Mouse (Mus musculus) neural tube, embryonic 15.5 days (tissue): ENCODE results near the gene Zfp105. TPM values are rescaled to one million over a fixed set of nuclear protein-coding genes. Genes with fewer than 3 reads are reported as not detected.
A peak's percentile ranks its signal among the peaks of the same experiment; 100 is the strongest.

Experiments used
- ATAC-seq: fragments of 200-750 bp; cut with Nextera tagmentation; 2 replicates; pipeline ENCODE4 v1.8.0; 2017; ENCODE audit warnings: mild to moderate bottlenecking, moderate TSS enrichment, moderate library complexity; ENCODE audit not compliant: low FRiP score
- H3K27ac ChIP-seq: fragments of 300-500 bp; sonication (generic); replicated peaks from 2 replicates; pipeline ENCODE4 v1.5.1; 2015; ENCODE audit warnings: mild to moderate bottlenecking, inconsistent platforms
- H3K27me3 ChIP-seq: fragments of 300-500 bp; sonication (generic); replicated peaks from 2 replicates; pipeline ENCODE4 v1.6.1; 2015; ENCODE audit warnings: inconsistent platforms
- H3K36me3 ChIP-seq: fragments of 300-500 bp; sonication (generic); 2 replicates; pipeline ENCODE4 v1.6.1; 2015; ENCODE audit warnings: inconsistent platforms
- H3K4me1 ChIP-seq: fragments of 300-500 bp; sonication (generic); 2 replicates; pipeline ENCODE4 v1.6.1; 2015; ENCODE audit warnings: inconsistent platforms
- H3K4me2 ChIP-seq: fragments of 300-500 bp; sonication (generic); 2 replicates; pipeline ENCODE4 v1.6.1; 2015; ENCODE audit warnings: inconsistent platforms, mild to moderate bottlenecking, moderate library complexity
- H3K4me3 ChIP-seq: fragments of 300-500 bp; sonication (generic); replicated peaks from 2 replicates; pipeline ENCODE4 v1.5.1; 2015; ENCODE audit warnings: mild to moderate bottlenecking, inconsistent platforms
- H3K9ac ChIP-seq: fragments of 300-500 bp; sonication (generic); replicated peaks from 2 replicates; pipeline ENCODE4 v1.6.1; 2015; ENCODE audit warnings: mild to moderate bottlenecking, inconsistent platforms
- H3K9me3 ChIP-seq: fragments of 300-500 bp; sonication (generic); replicated peaks from 2 replicates; pipeline ENCODE4 v1.6.1; 2016; ENCODE audit warnings: inconsistent platforms
- WGBS: fragments of 180-500 bp; shearing (Covaris S2); methylation state at CpG from one replicate; pipeline ENCODE4 v1.1.7; 2015; ENCODE audit warnings: mixed read lengths; 5-methylcytosine and 5-hydroxymethylcytosine counted together
- polyA plus RNA-seq: library from polyadenylated mRNA; unstranded; fragments of >200 nt; fragmentation: Nextera tagmentation; extraction: Ambion mirVana; gene quantifications from 2 replicates; pipeline ENCODE4 v1.2.1, GENCODE M21; 2015

The Zfp105 gene
- polyA plus RNA-seq, result 15.4 and 16.6 TPM in 2 replicates

DNA sequence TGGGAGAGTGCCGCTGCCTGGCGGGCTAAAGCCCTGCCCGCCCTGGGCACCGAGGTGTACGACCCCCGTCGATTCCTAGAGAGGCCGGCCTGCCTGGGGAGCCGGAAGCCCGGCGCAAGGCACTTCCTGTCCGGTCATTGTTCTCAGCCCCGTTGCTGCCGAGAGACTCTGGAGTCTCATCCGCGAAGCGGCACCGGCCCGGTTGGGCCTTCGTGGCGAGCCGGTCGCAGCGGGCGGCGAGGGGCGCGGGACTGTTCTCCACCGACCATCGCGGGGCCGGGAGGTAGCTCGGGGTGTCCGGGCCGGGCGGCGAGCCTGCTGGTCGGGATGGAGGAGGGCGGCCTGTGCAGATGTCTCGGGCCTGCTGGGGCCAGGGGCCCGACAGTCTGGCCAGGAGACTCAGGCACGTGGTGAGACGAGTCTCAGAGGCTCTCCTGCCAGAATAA is at the start of gene Zfp105:
Zfp105 (plus strand) TSS at position 137 of the 446 bp plus-strand sequence.
- Histone ChIP-seq H3K36me3 (peaks cover 33% of the 10 kb centered on the region), H3K4me3 (peak within 1 kb of the TSS; percentile 71), H3K4me1 (peaks cover 5% of the 10 kb centered on the region), H3K9ac (peak within 1 kb of the TSS; percentile 95), H3K27ac (peak within 1 kb of the TSS; percentile 85), H3K4me2 (peak within 1 kb of the TSS; percentile 67), H3K27me3 (no peaks in the 10 kb centered on the region; the same call in 1 of the 2 replicates), H3K9me3 (no peaks in the 10 kb centered on the region)
- WGBS, result under 1% methylated on average over 43 of the region's 43 CpGs
- peak; percentile 99 for ATAC-seq

GRCm38 (mm10) chr9:122874653-122875052 is 48.2 kb upstream of the Zfp105 start:
- no peaks in the 10 kb centered on the region for H3K36me3 ChIP-seq
- ATAC-seq, result no peak
- H3K27ac ChIP-seq, result no peak overlapping the region
- no peaks in the 10 kb centered on the region for H3K9me3 ChIP-seq
- no peaks in the 10 kb centered on the region for H3K4me1 ChIP-seq
- H3K4me3 ChIP-seq, result no peak overlapping the region
- 72% methylated on average over 1 of the region's 1 CpGs for WGBS
- H3K4me2 ChIP-seq, result no peak overlapping the region
- H3K9ac ChIP-seq, result no peak overlapping the region
- no peaks in the 10 kb centered on the region for H3K27me3 ChIP-seq

- H3K27me3 ChIP-seq, result no peaks in the 10 kb centered on the region
- H3K9ac ChIP-seq, result no peak overlapping the region
- 93% methylated on average over 2 of the region's 2 CpGs for WGBS
- no peak for ATAC-seq
- no peaks in the 10 kb centered on the region for H3K9me3 ChIP-seq
- no peak overlapping the region for H3K4me2 ChIP-seq
- H3K27ac ChIP-seq, result no peak overlapping the region
- H3K4me1 ChIP-seq, result no peaks in the 10 kb centered on the region
- no peak overlapping the region for H3K4me3 ChIP-seq
- H3K36me3 ChIP-seq, result no peaks in the 10 kb centered on the region
These were observed 47.7 kb upstream of the Zfp105 start for GRCm38 (mm10) chr9:122875145-122875544.

DNA sequence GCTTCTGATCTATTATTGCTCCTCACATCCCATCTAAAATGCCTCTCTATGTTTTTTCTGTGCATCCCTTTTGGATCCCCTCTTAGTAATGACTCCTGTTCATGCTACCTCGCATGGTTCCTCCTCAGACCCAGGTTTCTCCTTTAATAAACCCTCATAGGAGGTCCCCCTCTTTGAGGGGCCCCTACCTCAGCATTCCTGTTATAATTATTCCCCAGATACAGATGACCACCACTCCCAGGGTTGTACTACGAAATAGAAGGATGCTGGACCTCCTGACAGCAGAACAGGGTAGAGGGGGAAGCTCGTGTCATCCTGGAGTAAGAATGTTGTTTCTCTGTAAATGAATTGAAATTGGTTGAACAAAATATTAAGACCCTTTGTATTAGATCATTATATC is 37.5 kb upstream of the Zfp105 start, which contains the start of gene Zkscan7:
Zkscan7 (plus strand) TSS at position 301 of the 400 bp plus-strand sequence.
- Histone ChIP-seq H3K9ac (no peak within 1 kb of the TSS), H3K4me2 (peak within 1 kb of the TSS; percentile 71), H3K36me3 (peaks cover 9% of the 10 kb centered on the region), H3K4me1 (peaks cover 10% of the 10 kb centered on the region), H3K27ac (peak within 1 kb of the TSS; percentile 56; the same call in 1 of the 2 replicates), H3K4me3 (peak within 1 kb of the TSS; percentile 61), H3K27me3 (no peaks in the 10 kb centered on the region), H3K9me3 (no peaks in the 10 kb centered on the region)
- no peak for ATAC-seq
- WGBS, result 92% methylated on average over 3 of the region's 3 CpGs

- WGBS, result 7% methylated on average over 54 of the region's 54 CpGs
- Histone ChIP-seq H3K4me2 (peak overlapping the region; percentile 71), H3K9me3 (no peaks in the 10 kb centered on the region), H3K27ac (peak overlapping the region; percentile 70), H3K27me3 (no peaks in the 10 kb centered on the region), H3K36me3 (peaks cover 18% of the 10 kb centered on the region), H3K4me1 (peaks cover 10% of the 10 kb centered on the region), H3K4me3 (peak overlapping the region; percentile 61), H3K9ac (peak overlapping the region; percentile 66)
- ATAC-seq, result peak; percentile 94
These were observed 36.3 kb upstream of the Zfp105 start for GRCm38 (mm10) chr9:122886372-122887179.

GRCm38 (mm10) chr9:122901047-122901446 is 21.8 kb upstream of the Zfp105 start:
- Histone ChIP-seq H3K4me3 (no peak overlapping the region), H3K36me3 (peaks cover 15% of the 10 kb centered on the region), H3K27me3 (no peaks in the 10 kb centered on the region), H3K9ac (no peak overlapping the region), H3K9me3 (no peaks in the 10 kb centered on the region), H3K4me2 (no peak overlapping the region), H3K4me1 (peaks cover 14% of the 10 kb centered on the region), H3K27ac (no peak overlapping the region)
- WGBS, result 94% methylated on average over 2 of the region's 2 CpGs
- ATAC-seq, result no peak

GRCm38 (mm10) chr9:122902717-122903535 is 19.9 kb upstream of the Zfp105 start:
- peak overlapping the region; percentile 53 for H3K4me3 ChIP-seq
- peaks cover 15% of the 10 kb centered on the region for H3K36me3 ChIP-seq
- H3K9me3 ChIP-seq, result no peaks in the 10 kb centered on the region
- peak; percentile 95 for ATAC-seq
- 13% methylated on average over 32 of the region's 32 CpGs for WGBS
- peak overlapping the region; percentile 60 for H3K27ac ChIP-seq
- H3K27me3 ChIP-seq, result no peaks in the 10 kb centered on the region
- H3K4me1 ChIP-seq, result peaks cover 14% of the 10 kb centered on the region
- H3K4me2 ChIP-seq, result peak overlapping the region; percentile 70
- H3K9ac ChIP-seq, result peak overlapping the region; percentile 72

- 21% methylated on average over 3 of the region's 3 CpGs for WGBS
- peak; percentile 58; the same call in 1 of the 2 replicates for ATAC-seq
- Histone ChIP-seq H3K36me3 (peaks cover 28% of the 10 kb centered on the region), H3K27ac (peak overlapping the region; percentile 85; the same call in 1 of the 2 replicates), H3K9ac (peak overlapping the region; percentile 95; the same call in 1 of the 2 replicates), H3K4me1 (peaks cover 5% of the 10 kb centered on the region), H3K9me3 (no peaks in the 10 kb centered on the region), H3K4me3 (peak overlapping the region; percentile 71), H3K4me2 (peak overlapping the region; percentile 67), H3K27me3 (peaks cover 4% of the 10 kb centered on the region; the same call in 1 of the 2 replicates)
These were observed 436 bp upstream of the Zfp105 start for GRCm38 (mm10) chr9:122922436-122922835.

- Histone ChIP-seq H3K27ac (no peak overlapping the region), H3K36me3 (peaks cover 74% of the 10 kb centered on the region), H3K9me3 (no peaks in the 10 kb centered on the region), H3K4me1 (peaks cover under 1% of the 10 kb centered on the region), H3K4me2 (no peak overlapping the region), H3K9ac (no peak overlapping the region), H3K27me3 (no peaks in the 10 kb centered on the region), H3K4me3 (no peak overlapping the region)
- no peak for ATAC-seq
- WGBS, result 96% methylated on average over 3 of the region's 3 CpGs
These were observed 6.0 kb downstream of the Zfp105 start for GRCm38 (mm10) chr9:122928915-122929314.

DNA sequence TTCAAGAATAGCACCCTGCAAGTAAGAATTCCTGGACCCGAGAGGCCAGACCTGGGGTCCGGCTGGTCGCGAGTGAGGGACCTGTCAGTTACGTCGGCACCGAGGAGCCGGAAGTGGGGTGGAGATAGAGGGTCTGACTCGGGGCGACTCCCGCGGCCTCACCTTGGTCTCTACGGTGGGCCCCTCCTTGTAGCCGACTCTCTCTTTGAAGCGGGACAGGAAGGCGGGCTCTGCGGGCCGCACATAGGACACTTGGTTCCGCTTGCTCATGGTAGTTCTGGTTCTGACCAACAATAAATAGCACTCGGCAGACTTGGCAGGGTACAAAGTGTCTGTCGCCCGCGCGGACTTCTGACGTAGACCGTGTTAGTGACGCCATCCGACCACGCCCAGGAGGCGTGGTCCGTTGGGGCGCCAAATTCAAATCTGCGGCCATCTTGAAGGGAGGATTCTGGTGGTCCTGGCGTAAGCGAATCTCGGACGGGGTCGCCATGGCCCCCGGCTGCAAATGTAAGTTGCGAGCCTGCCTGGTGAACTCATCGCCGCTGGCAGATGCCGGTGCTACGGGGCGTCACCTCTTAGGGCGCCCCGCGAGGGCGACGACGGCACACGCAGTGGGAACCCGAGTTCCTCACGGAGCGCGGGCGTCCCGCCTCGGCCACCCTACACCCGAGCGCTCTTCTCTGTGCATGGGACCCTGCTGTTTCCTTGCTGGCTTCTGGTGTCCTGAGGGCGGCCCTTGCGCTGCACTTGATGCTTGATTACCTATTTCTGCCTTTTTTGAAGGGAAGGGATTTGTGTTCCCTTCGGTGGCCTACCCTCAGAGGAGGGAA is 28.0 kb downstream of the Zfp105 start, which contains the start of the genes 1110059G10Rik and Kif15:
1110059G10Rik (minus strand) TSS at position 358 of the 833 bp plus-strand sequence.
Kif15 (plus strand) TSS at position 404 of the 833 bp plus-strand sequence.
- H3K4me1 ChIP-seq, result peaks cover 11% of the 10 kb centered on the region
- no peaks in the 10 kb centered on the region for H3K27me3 ChIP-seq
- peak within 1 kb of the TSS; percentile 80 for H3K4me3 ChIP-seq
- peak; percentile 98 for ATAC-seq
- WGBS, result under 1% methylated on average over 64 of the region's 64 CpGs
- no peaks in the 10 kb centered on the region for H3K9me3 ChIP-seq
- peaks cover 9% of the 10 kb centered on the region; the same call in 1 of the 2 replicates for H3K36me3 ChIP-seq
- peak within 1 kb of the TSS; percentile 81 for H3K27ac ChIP-seq
- H3K9ac ChIP-seq, result peak within 1 kb of the TSS; percentile 62
- H3K4me2 ChIP-seq, result peak within 1 kb of the TSS; percentile 96
